Mouse (Mus musculus) testis, adult 10 weeks (tissue): ENCODE data around the gene Cers5. TPM values are rescaled to one million over a fixed set of nuclear protein-coding genes. Genes with fewer than 3 reads are reported as not detected.

Source experiments
- polyA plus RNA-seq: library from polyadenylated mRNA; stranded (reverse); fragments of 350-450 nt; fragmentation: Illumina TruSeq; extraction: RNeasy Lipid Tissue Mini Kit (QIAGEN cat#74804); gene quantifications from one replicate; pipeline ENCODE4 v1.2.3, GENCODE M21; 2014; ENCODE audit warnings: low read depth, low replicate concordance

The Cers5 gene
- 25.6 TPM for polyA plus RNA-seq

DNA sequence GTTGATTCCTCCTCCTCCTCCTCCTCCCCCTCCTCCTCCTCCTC is at the start of gene Cers5:
TSS of gene Cers5 (minus strand) at position 5 of the 44 bp plus-strand sequence.

DNA sequence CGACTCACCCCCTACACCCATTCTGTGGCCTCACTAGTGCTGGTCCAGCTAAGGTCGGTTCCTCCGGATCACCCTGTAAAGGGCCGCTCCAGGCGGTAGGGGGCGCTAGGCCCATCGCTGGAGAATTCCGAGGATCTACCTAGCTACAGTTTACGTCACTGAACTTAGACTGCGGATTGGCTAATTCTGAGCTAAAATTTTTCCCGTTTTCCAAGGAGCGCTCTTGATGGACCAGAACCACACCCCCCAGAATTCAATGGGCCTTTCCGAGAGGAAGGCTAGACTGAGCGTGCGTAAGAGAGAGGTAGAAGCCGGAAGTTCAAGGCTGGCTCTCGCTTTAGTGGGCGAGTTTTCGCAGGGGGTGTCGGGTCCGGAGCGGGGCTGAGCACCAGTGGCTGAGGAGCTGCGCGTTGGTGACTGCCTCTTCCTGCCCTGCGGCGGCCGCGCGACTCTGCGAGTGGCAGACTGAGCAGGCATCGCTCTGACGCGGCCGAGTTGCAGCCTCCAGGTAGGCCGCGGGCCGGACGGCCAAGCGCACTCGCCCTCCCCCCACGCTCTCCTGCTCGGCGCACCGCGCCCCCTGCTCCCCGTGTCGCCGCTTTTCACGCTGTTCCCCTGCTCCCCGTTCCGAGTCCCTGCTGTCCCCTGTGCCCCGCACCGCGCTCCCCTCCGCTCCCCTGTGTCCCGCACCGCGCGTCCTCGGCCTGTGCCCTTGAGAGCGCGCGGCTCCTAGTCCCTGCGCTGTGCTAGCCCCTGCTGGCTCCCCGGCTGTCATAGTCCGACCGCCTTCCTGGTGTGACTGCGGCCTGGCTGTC is 47.1 kb downstream of the Cers5 start, which contains the start of gene Cox14:
TSS of gene Cox14 (plus strand) at position 278 of the 815 bp plus-strand sequence.

DNA sequence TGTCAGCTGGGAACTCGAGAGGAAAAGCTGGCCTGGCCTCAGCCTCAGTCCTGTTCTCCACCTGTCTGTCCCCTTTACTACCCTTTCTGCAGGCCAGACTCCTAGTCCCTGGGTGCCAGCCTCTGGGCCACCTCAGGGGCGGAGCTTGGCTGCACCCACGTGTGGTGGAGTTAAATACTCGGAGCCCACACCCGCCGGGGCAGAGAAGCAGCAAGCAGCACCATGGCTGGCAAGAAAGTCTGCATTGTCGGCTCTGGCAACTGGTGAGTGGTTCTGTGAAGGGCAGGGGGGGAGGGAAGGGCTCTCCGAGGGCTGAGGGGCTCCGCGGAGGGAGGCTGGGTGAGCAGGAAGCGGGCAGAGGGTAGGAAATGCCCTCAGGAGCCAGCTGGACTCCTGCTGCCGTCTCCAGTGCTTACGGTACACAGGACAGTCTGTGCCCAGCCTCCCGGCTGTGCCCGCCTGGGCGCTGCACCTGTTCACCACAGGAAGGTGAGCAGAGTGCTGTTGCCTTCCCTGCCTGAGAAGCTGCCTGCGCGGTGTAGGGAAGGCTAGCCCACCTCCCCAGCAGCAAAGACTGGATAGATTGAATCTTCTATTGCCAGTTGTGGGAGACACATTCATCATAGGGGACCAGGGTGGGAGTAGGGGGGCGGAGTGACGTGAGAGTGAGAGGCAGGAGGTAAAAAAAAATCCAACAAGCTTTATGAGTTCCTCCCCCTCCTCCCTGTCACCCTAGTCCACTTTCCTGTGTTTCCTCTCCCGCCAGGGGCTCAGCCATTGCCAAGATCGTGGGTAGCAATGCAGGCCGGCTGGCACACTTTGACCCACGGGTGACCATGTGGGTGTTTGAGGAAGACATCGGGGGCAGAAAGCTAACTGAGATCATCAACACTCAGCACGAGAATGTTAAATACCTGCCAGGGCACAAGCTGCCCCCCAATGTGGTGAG is 55.0 kb downstream of the Cers5 start, which contains the start of gene Gpd1:
TSS of gene Gpd1 (plus strand) at position 130 of the 949 bp plus-strand sequence.

DNA sequence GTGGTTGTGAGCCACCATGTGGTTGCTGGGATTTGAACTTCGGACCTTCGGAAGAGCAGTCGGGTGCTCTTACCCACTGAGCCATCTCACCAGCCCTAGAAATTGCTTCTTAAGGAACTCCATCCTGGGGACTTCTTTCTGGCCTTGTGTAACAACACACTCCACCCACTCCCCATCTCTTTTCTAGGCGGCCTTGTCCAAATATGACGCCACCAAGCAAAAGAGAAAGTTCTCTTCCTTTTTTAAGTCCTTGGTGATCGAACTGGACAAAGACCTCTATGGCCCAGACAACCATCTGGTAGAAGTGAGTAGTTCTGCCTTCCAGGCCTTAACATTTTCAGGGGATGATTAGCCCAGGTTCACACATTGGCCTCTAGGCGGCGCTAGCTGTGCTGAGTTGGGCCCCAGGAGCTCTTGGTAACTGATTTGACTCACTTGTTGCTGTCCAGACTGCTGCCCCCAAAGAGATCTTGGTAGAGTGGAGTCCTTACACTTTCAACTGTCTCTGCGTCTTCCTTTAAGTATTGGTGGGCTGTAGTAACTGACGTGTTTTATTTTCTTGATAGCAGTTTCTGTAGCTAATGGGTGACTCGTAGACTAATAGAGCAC is 67.1 kb downstream of the Cers5 start, which contains the start of gene Gm17349:
TSS of gene Gm17349 (minus strand) at position 51 of the 609 bp plus-strand sequence.

DNA sequence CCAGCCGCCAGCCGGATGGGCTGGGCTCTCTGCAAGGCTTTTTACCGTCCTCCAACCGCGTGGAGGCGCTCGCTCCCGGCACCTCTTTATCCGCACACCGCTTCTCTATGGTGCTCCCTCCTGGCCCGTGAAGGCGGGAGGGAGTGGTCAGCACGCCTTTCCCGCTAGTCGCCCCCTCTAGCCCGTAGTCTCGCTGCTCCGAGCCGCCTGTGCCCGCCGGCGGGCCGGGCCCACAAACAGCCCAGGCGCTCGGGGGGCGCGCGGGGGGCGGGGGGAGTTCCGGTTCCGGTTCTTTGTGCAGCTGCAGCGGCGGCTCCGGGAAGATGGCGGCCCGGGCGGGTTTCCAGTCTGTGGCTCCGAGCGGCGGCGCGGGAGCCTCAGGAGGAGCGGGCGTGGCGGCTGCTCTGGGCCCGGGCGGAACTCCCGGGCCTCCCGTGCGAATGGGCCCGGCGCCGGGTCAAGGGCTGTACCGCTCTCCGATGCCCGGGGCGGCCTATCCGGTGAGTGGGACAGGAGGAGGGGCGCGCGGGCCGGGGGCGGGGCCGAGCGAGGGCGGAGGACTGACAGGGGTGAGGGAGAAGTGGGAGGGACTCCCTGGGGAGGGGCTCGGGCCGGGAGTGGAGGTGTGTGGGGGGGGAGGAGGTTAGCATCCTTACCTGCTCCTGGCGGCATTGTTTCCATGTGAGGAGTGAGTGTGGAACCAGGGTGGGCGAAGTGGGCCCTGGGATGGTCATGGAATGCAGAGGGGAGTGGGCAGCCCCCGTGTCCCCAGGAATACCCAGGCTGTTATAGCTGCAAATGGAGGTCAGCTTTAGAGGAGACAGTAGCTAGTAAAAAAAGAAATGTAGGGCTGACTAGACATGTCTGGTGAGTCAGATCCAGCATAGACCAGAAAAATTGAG is 70.4 kb downstream of the Cers5 start, which contains the start of gene Smarcd1:
TSS of gene Smarcd1 (plus strand) at position 131 of the 902 bp plus-strand sequence.

Other genes starting within 250 kb of the Cers5 start
- not detected for gene Faim2, start 244.7 kb downstream of the Cers5 start, polyA plus RNA-seq
- gene Aqp2, start 193.8 kb downstream of the Cers5 start, polyA plus RNA-seq, result 0.14 TPM
- not detected for gene Aqp5, start 182.1 kb downstream of the Cers5 start, polyA plus RNA-seq
- gene Aqp6, start 171.5 kb downstream of the Cers5 start, polyA plus RNA-seq, result not detected
- gene Racgap1, start 121.2 kb downstream of the Cers5 start, polyA plus RNA-seq, result 39.4 TPM
- not detected for gene Asic1, start 102.5 kb downstream of the Cers5 start, polyA plus RNA-seq
- 9.5 TPM for gene Smarcd1, start 70.8 kb downstream of the Cers5 start, polyA plus RNA-seq
- gene Gm17349, start 67.4 kb downstream of the Cers5 start, polyA plus RNA-seq, result not detected
- gene Gpd1, start 55.4 kb downstream of the Cers5 start, polyA plus RNA-seq, result 1.4 TPM
- 5.3 TPM for gene Cox14, start 47.3 kb downstream of the Cers5 start, polyA plus RNA-seq
- gene Lima1, start 102.6 kb upstream of the Cers5 start, polyA plus RNA-seq, result 5.9 TPM
- gene Fam186a, start 194.2 kb upstream of the Cers5 start, polyA plus RNA-seq, result 38.7 TPM
- gene Larp4, start 197.2 kb upstream of the Cers5 start, polyA plus RNA-seq, result 52.3 TPM